Comparison of ENCODE assay signal across 8 mouse cellular contexts in the genomic region with DNA sequence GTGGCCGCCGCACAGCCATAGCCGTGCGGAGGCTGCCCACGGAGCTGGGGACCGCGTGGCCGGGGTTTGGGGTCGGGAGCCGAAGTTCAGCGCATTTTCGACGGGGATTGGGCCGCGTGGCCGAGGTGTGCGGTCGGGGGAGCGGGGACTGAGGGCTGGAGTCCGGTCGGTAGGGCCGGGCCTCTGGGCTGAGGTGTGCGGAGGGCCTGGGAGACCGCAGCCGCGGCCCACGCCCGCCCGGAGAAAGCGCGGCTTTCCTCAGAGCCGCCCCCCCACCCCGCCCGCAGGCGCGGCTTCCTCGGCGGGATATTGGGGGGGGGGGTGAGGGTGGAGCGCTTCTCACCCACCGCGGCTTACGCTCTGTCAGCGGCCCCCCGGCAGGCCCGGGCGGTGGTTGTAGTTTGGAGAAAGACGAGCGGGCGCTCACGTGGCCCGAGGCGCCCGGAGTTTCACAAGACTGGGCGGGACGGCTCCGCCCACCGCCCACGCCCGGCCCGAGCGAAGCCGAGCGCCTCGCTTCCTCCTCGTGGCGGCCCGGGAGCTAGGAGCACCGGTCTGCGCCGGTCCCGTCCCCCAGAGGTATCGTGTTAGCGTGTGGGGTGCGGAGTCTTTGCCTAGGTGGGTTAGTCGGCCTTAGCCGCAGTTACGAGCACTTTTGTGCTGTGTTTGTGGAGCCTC. TPM values are rescaled to one million over a fixed set of nuclear protein-coding genes. Genes with fewer than 3 reads are reported as not detected.
DNase-seq lines count a peak whose midpoint lies in the region; ATAC-seq lines count a peak whose summit lies in the region.

No protein-coding gene starts in this region.

- peak; percentile 93 for DNase-seq in MN1 (ENCODE audit: low spot score)
- peak; percentile 48 for DNase-seq in cerebellum, adult 8-10 months
- peak; percentile 86 for DNase-seq in forelimb bud, embryonic 11.5 days (ENCODE audit: low read depth, low spot score)
- DNase-seq in layer of hippocampus, postnatal 14 days (ENCODE audit: low spot score in 2 of 2), result peak; percentile 39 to 59
- peak; percentile 87 for DNase-seq in lung, postnatal 25 days (ENCODE audit: low spot score)
- peak; percentile 82 for DNase-seq in retina, embryonic 14.5 days (ENCODE audit: low spot score)
- peak; percentile 81 to 86 for DNase-seq in urinary bladder, adult 18-20 months (ENCODE audit: low spot score in 2 of 2)

- ATAC-seq in hematopoietic stem cell, adult 5-6 weeks (replicated peaks in 1 of 2; ENCODE audit: insufficient read depth in 1 of 2, low FRiP score in 2 of 2, low TSS enrichment in 1 of 2, low read depth in 1 of 2, poor library complexity in 2 of 2, severe bottlenecking in 2 of 2), result peak; percentile 52 to 63

RNA-seq across cellular contexts. Expression of a gene that starts 7.3 kb away (rescaled TPM):
- 1,188 and 1,536 TPM in 2 replicates for total RNA-seq in hematopoietic stem cell, adult 5-6 weeks (2017)
- 100 to 1,000 TPM; 140 to 154 TPM for total RNA-seq in layer of hippocampus, postnatal 14 days (2021)

RNA-seq across cellular contexts. Expression of a gene that starts 30.1 kb away (rescaled TPM):
- 0.15 TPM in 1 of 2 replicates, not detected in the other for total RNA-seq in hematopoietic stem cell, adult 5-6 weeks (2017)
- not detected for total RNA-seq in layer of hippocampus, postnatal 14 days (2021)

RNA-seq across cellular contexts. Expression of a gene that starts 45.5 kb away (rescaled TPM):
- 3.8 and 7.9 TPM in 2 replicates for total RNA-seq in hematopoietic stem cell, adult 5-6 weeks (2017)
- 10 to 100 TPM; 31.1 to 36.0 TPM for total RNA-seq in layer of hippocampus, postnatal 14 days (2021)

Comparison
In these comparisons a context has a peak if more than half of its experiments do, and no peak if none do; other contexts are left out.
1. Peak in every context shown above with its lines: DNase-seq and ATAC-seq.